Mouse (Mus musculus) limb, embryonic 10.5 days (tissue): ENCODE data around the gene Pgk1. TPM values are rescaled to one million over a fixed set of nuclear protein-coding genes. Genes with fewer than 3 reads are reported as not detected.

Experiments
- polyA plus RNA-seq: library from polyadenylated mRNA; unstranded; fragments of >200 nt; fragmentation: Nextera tagmentation; extraction: Ambion mirVana; gene quantifications from 2 replicates; pipeline ENCODE4 v1.2.1, GENCODE M21; 2016

Pgk1 gene
- polyA plus RNA-seq, 1 experiment from 2014 or later = 468 TPM

Other genes with a start within 250 kb of the Pgk1 start
- gene Magt1, start 175.2 kb upstream of the Pgk1 start, polyA plus RNA-seq = 41.6 and 51.5 TPM in 2 replicates
- gene Cox7b, start 171.4 kb upstream of the Pgk1 start, polyA plus RNA-seq = 335 and 385 TPM in 2 replicates
- gene Atp7a, start 159.8 kb upstream of the Pgk1 start, polyA plus RNA-seq = 27.4 and 34.6 TPM in 2 replicates
- 0.04 and 0.06 TPM in 2 replicates for gene Tlr13, start 43.9 kb upstream of the Pgk1 start, polyA plus RNA-seq
- 6.1 and 7.6 TPM in 2 replicates for gene Taf9b, start 34.1 kb downstream of the Pgk1 start, polyA plus RNA-seq
- gene Fnd3c2, start 68.3 kb downstream of the Pgk1 start, polyA plus RNA-seq = not detected in 2 replicates